Mouse (Mus musculus): Measurements from ENCODE around the gene Atxn2. TPM values are rescaled to one million over a fixed set of nuclear protein-coding genes. Genes with fewer than 3 reads are reported as not detected.

Atxn2 gene
- total and polyA plus RNA-seq, 2 experiments from 2014 or later, result 80.3 to 92.3 TPM

DNA sequence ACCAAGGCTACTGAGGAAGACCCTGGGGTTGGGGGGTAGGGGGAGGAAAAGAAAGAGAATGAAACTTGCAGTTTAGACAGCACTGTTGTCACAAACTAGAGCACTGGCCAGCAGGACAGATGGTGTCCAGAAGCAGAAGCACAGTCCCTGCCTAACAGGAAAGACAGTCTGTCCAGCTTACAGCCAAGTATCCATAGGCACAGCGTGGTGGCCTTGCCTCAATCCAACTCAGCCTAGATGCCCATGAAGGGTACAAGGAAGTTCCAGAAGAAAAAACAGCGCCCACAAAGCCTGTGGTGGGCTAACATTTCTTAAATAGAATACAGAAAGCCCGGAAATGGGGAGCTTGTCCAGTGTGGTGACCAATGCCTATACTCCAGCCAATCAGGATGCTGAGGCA lies 114.5 kb downstream of the Atxn2 start:
- no peaks in the 10 kb centered on the region for H3K9me3 ChIP-seq (ENCODE audit: low read length)
- H3K4me3 ChIP-seq (ENCODE audit: low read depth, low read length), result no peak overlapping the region
- H3K4me1 ChIP-seq (ENCODE audit: insufficient read depth), result 0 out of 2 replicates have a peak, but pooled peaks cover 3% of the 10 kb centered on the region
- no peak for ATAC-seq
- H3K36me3 ChIP-seq (ENCODE audit: insufficient read depth), result peaks cover 4% of the 10 kb centered on the region
- no peaks in the 10 kb centered on the region for H3K27me3 ChIP-seq (ENCODE audit: insufficient read depth, low read length)
- no peak overlapping the region for H3K9ac ChIP-seq
- no peak overlapping the region for H3K4me2 ChIP-seq (ENCODE audit: low read depth)
- DNase-seq, result no peak
- TF ChIP-seq CTCF (IDR thresholded peaks at IDR 0.05; ENCODE audit: low read depth), result no peak
- 91% methylated on average over 3 of the region's 3 CpGs for WGBS
- H3K27ac ChIP-seq (ENCODE audit: low read depth, low read length), result no peak overlapping the region

DNA sequence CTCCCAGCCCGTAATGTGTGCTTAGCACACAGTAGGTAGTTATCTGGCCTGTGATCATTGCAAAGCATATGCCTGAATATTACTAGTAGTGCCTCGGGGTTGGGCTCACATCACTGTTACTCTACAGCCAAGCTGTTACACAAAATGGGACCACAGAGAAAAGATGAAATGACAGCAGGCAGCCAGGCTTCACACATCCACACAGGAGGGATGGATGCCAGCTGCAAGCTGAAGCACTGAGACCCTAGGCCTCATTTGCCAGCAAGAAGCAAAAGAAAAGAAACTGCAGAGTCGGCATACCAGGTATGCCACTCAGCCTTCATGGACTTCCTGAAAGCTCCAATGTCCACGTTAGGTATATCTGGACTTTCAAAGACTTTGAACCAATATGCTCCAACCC lies 116.7 kb downstream of the Atxn2 start:
- H3K27ac ChIP-seq (ENCODE audit: low read depth, low read length), result no peak overlapping the region
- 0 out of 2 replicates have a peak, but pooled peaks cover 3% of the 10 kb centered on the region for H3K4me1 ChIP-seq (ENCODE audit: insufficient read depth)
- peak overlapping the region; percentile 97 for H3K4me2 ChIP-seq (ENCODE audit: low read depth)
- H3K9ac ChIP-seq, result 0 out of 2 replicates have a peak overlapping the region, but pooled peaks have one; percentile 47
- H3K27me3 ChIP-seq (ENCODE audit: insufficient read depth, low read length), result no peaks in the 10 kb centered on the region
- 47% methylated on average over 4 of the region's 4 CpGs for WGBS
- DNase-seq (peak; percentile 67), ATAC-seq (peak; percentile 21; the same call in 1 of the 2 replicates)
- no peaks in the 10 kb centered on the region; the same call in 1 of the 2 replicates for H3K36me3 ChIP-seq (ENCODE audit: insufficient read depth)
- TF ChIP-seq CTCF (IDR thresholded peaks at IDR 0.05; ENCODE audit: low read depth), result no peak
- no peaks in the 10 kb centered on the region for H3K9me3 ChIP-seq (ENCODE audit: low read length)
- peak overlapping the region; percentile 40; the same call in 1 of the 2 replicates for H3K4me3 ChIP-seq (ENCODE audit: low read depth, low read length)

- WGBS, result 5% methylated on average over 82 of the region's 82 CpGs
- ATAC-seq, result peak; percentile 80
- no peak overlapping the region for H3K27ac ChIP-seq (ENCODE audit: low read depth, low read length)
Observed at GRCm38 (mm10) chr5:121828491-121829432, 117.6 kb downstream of the Atxn2 start.

GRCm38 (mm10) chr5:121831002-121831601 lies 120.0 kb downstream of the Atxn2 start:
- no peaks in the 10 kb centered on the region for H3K9me3 ChIP-seq (ENCODE audit: low read length)
- H3K4me3 ChIP-seq (ENCODE audit: low read depth, low read length), result no peak overlapping the region
- H3K4me1 ChIP-seq (ENCODE audit: insufficient read depth), result peaks cover 15% of the 10 kb centered on the region; the same call in 1 of the 2 replicates
- no peaks in the 10 kb centered on the region for H3K27me3 ChIP-seq (ENCODE audit: insufficient read depth, low read length)
- DNase-seq (no peak), ATAC-seq (no peak)
- H3K4me2 ChIP-seq (ENCODE audit: low read depth), result no peak overlapping the region
- WGBS, result 89% methylated on average over 6 of the region's 6 CpGs
- no peak overlapping the region for H3K27ac ChIP-seq (ENCODE audit: low read depth, low read length)
- no peak overlapping the region for H3K9ac ChIP-seq
- no peaks in the 10 kb centered on the region; the same call in 1 of the 2 replicates for H3K36me3 ChIP-seq (ENCODE audit: insufficient read depth)
- no peak for TF ChIP-seq CTCF (IDR thresholded peaks at IDR 0.05; ENCODE audit: low read depth)

More at GRCm38 (mm10) chr5:121828491-121829432, 117.6 kb downstream of the Atxn2 start:
- Histone ChIP-seq H3K9me3 (ENCODE audit: low read length) (no peaks in the 10 kb centered on the region), H3K36me3 (ENCODE audit: insufficient read depth) (no peaks in the 10 kb centered on the region; the same call in 1 of the 2 replicates), H3K4me3 (ENCODE audit: low read depth, low read length) (peak overlapping the region; percentile 40), H3K4me2 (ENCODE audit: low read depth) (peak overlapping the region; percentile 97), H3K27me3 (ENCODE audit: insufficient read depth, low read length) (no peaks in the 10 kb centered on the region), H3K4me1 (ENCODE audit: insufficient read depth) (0 out of 2 replicates have a peak, but pooled peaks cover 3% of the 10 kb centered on the region), H3K9ac (peak overlapping the region; percentile 47)
- TF ChIP-seq CTCF (IDR thresholded peaks at IDR 0.05; ENCODE audit: low read depth), result 0 out of 2 replicates have a peak, but pooled peaks have one; percentile 9
- peak; percentile 69 for DNase-seq

- Histone ChIP-seq H3K27me3 (ENCODE audit: insufficient read depth, low read length) (no peaks in the 10 kb centered on the region; the same call in 1 of the 2 replicates), H3K4me2 (ENCODE audit: low read depth) (no peak overlapping the region), H3K36me3 (ENCODE audit: insufficient read depth) (no peaks in the 10 kb centered on the region), H3K9ac (no peak overlapping the region), H3K9me3 (ENCODE audit: low read length) (no peaks in the 10 kb centered on the region), H3K27ac (ENCODE audit: low read depth, low read length) (no peak overlapping the region), H3K4me3 (ENCODE audit: low read depth, low read length) (no peak overlapping the region), H3K4me1 (ENCODE audit: insufficient read depth) (peaks cover 15% of the 10 kb centered on the region; the same call in 1 of the 2 replicates)
- DNase-seq, result no peak
- no peak for ATAC-seq
- 81% methylated on average over 6 of the region's 6 CpGs for WGBS
- TF ChIP-seq CTCF (IDR thresholded peaks at IDR 0.05; ENCODE audit: low read depth), result no peak
Observed at GRCm38 (mm10) chr5:121832376-121833155, 121.4 kb downstream of the Atxn2 start.

DNA sequence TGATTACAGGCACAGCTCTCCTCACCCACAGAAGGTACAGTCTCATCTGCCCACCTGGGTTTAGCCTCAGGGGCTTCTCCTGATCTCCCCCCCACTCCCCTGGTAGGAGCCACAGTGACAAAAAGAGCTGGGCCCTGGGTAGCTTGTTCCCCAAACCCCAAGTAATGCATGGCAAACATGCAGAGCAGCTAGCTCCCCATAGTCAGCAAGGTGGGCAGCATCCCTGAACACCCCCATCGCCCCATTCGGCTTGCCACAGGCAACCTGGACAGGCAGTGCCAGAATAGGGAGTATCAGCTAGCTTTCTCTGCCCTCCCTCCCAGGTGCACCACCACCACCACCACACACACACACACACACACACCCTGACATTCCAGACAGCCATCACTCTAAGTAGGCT lies 122.0 kb downstream of the Atxn2 start:
- no peak for TF ChIP-seq CTCF (IDR thresholded peaks at IDR 0.05; ENCODE audit: low read depth)
- no peak overlapping the region for H3K27ac ChIP-seq (ENCODE audit: low read depth, low read length)
- no peak overlapping the region for H3K4me2 ChIP-seq (ENCODE audit: low read depth)
- DNase-seq (no peak), ATAC-seq (no peak)
- no peak overlapping the region for H3K9ac ChIP-seq
- no peaks in the 10 kb centered on the region; the same call in 1 of the 2 replicates for H3K27me3 ChIP-seq (ENCODE audit: insufficient read depth, low read length)
- no peaks in the 10 kb centered on the region for H3K9me3 ChIP-seq (ENCODE audit: low read length)
- H3K36me3 ChIP-seq (ENCODE audit: insufficient read depth), result no peaks in the 10 kb centered on the region
- 94% methylated on average over 2 of the region's 2 CpGs for WGBS
- no peak overlapping the region for H3K4me3 ChIP-seq (ENCODE audit: low read depth, low read length)
- H3K4me1 ChIP-seq (ENCODE audit: insufficient read depth), result peaks cover 16% of the 10 kb centered on the region

Measured in forebrain, postnatal 0 days (tissue).